ENCODE assay signal across 22 mouse cellular contexts in genomic region chr1:190201696-190202095, GRCm38 (mm10). TPM values are rescaled to one million over a fixed set of nuclear protein-coding genes. Genes with fewer than 3 reads are reported as not detected.
DNase-seq lines count a peak whose midpoint lies in the region; ATAC-seq lines count a peak whose summit lies in the region.
"Had no signal": no experiment of that assay in that cellular context is flagged by ENCODE, and none has a peak within 500 bp of the region (broad histone marks: within the 10 kb centered on the region; RNA-seq: fewer than 3 reads in every experiment).

No protein-coding gene starts in this region.

- no peaks in the 10 kb centered on the region for H3K36me3 ChIP-seq in heart, embryonic 15.5 days
- no peaks in the 10 kb centered on the region for H3K36me3 ChIP-seq in limb, embryonic 10.5 days
- H3K36me3 ChIP-seq: embryonic facial prominence, embryonic 13.5 days; forebrain, embryonic 12.5 days; G1E; hindbrain, embryonic 15.5 days had no signal

- no peaks in the 10 kb centered on the region for H3K27me3 ChIP-seq in heart, embryonic 15.5 days
- no peaks in the 10 kb centered on the region for H3K27me3 ChIP-seq in limb, embryonic 10.5 days (ENCODE audit: low read depth, poor library complexity, severe bottlenecking)
- H3K27me3 ChIP-seq: embryonic facial prominence, embryonic 13.5 days; hindbrain, embryonic 15.5 days had no signal

- H3K4me1 ChIP-seq in heart, embryonic 15.5 days (replicated peaks): peaks cover 13% of the 10 kb centered on the region
- H3K4me1 ChIP-seq in limb, embryonic 10.5 days: no peaks in the 10 kb centered on the region
- H3K4me1 ChIP-seq: embryonic facial prominence, embryonic 13.5 days; forebrain, embryonic 12.5 days; hindbrain, embryonic 15.5 days had no signal

- DNase-seq in embryo, embryonic 10 days (ENCODE audit: low spot score): peak; percentile 2
- DNase-seq in embryo, embryonic 10.5 days (ENCODE audit: low spot score): no peak
- DNase-seq in heart, adult 9 months (ENCODE audit: low spot score in 2 of 2): peak; percentile 20 to 38
- DNase-seq in heart, postnatal 25 days (ENCODE audit: low spot score): no peak
- DNase-seq in heart, postnatal 36 days: peak; percentile 4 to 6
- no peak for DNase-seq in limb, embryonic 10.5 days (ENCODE audit: low spot score)
- DNase-seq: adrenal gland, postnatal 10 days; B cell, adult 2 months; cerebellum, adult 11 months; cerebellum, adult 8-10 months; cerebellum, postnatal 14 days; gastrocnemius, postnatal 14 days; kidney, adult 2 months had no signal

- H3K9me3 ChIP-seq in heart, embryonic 15.5 days (replicated peaks): no peaks in the 10 kb centered on the region
- no peaks in the 10 kb centered on the region; the same call in 1 of the 2 replicates for H3K9me3 ChIP-seq in limb, embryonic 10.5 days (replicated peaks)
- H3K9me3 ChIP-seq: embryonic facial prominence, embryonic 13.5 days; forebrain, embryonic 12.5 days; hindbrain, embryonic 15.5 days had no signal

- WGBS in heart, embryonic 15.5 days: 33% methylated on average over 6 of the region's 6 CpGs
- WGBS in limb, embryonic 10.5 days: 88% methylated on average over 6 of the region's 6 CpGs

- no peak overlapping the region for H3K4me3 ChIP-seq in heart, embryonic 15.5 days
- no peak overlapping the region for H3K4me3 ChIP-seq in limb, embryonic 10.5 days
- H3K4me3 ChIP-seq: embryonic facial prominence, embryonic 13.5 days; forebrain, embryonic 12.5 days; hindbrain, embryonic 15.5 days had no signal

- H3K27ac ChIP-seq in heart, embryonic 15.5 days: peak overlapping the region; percentile 21; the same call in 1 of the 2 replicates
- H3K27ac ChIP-seq in limb, embryonic 10.5 days: no peak overlapping the region
- H3K27ac ChIP-seq: embryonic facial prominence, embryonic 13.5 days; forebrain, embryonic 12.5 days; hindbrain, embryonic 15.5 days had no signal

- no peak overlapping the region for H3K4me2 ChIP-seq in heart, embryonic 15.5 days
- H3K4me2 ChIP-seq: embryonic facial prominence, embryonic 13.5 days; forebrain, embryonic 12.5 days; hindbrain, embryonic 15.5 days had no signal

- H3K9ac ChIP-seq in heart, embryonic 15.5 days: no peak overlapping the region
- H3K9ac ChIP-seq: embryonic facial prominence, embryonic 13.5 days; forebrain, embryonic 12.5 days; hindbrain, embryonic 15.5 days had no signal

- ATAC-seq in heart, embryonic 15.5 days (replicated peaks; ENCODE audit: insufficient number of reproducible peaks, insufficient read depth, low FRiP score, low read depth): peak; percentile 47; the same call in 1 of the 2 replicates
- ATAC-seq: CD4-positive, CD25-positive, alpha-beta regulatory T cell, adult 4 months; forebrain, embryonic 16.5 days; intestine, embryonic 16.5 days had no signal

- intact Hi-C loops in heart, postnatal 25 days (cut with DNase I): no loop called here
- intact Hi-C loops in heart, postnatal 36 days (cut with DNase I): no loop called here

RNA-seq across cellular contexts. Expression of gene Prox1, which starts 31.2 kb away (rescaled TPM):
- 10 to 100 TPM; 48.8 to 48.9 TPM for total RNA-seq in heart, postnatal 25 days (2021)
- 14.9 and 18.3 TPM in 2 replicates for polyA plus RNA-seq in heart, embryonic 15.5 days (2015; fragmentation: Nextera tagmentation; extraction: Ambion mirVana)
- total RNA-seq in heart, postnatal 36 days (2021): 10 to 100 TPM; 38.8 to 57.1 TPM
- 0.28 and 0.46 TPM in 2 replicates for polyA plus RNA-seq in limb, embryonic 10.5 days (2016; fragmentation: Nextera tagmentation; extraction: Ambion mirVana)
- total RNA-seq: common myeloid progenitor, adult 5-6 weeks had no signal
- polyA plus RNA-seq: G1E had no signal

Comparison
In these comparisons a context has a peak if more than half of its experiments do, and no peak if none do; other contexts are left out.
1. DNase-seq: peak in embryo, embryonic 10 days (single experiment), heart, adult 9 months (2 of 2) and heart, postnatal 36 days (2 of 2); none in embryo, embryonic 10.5 days (single experiment), heart, postnatal 25 days (single experiment) and limb, embryonic 10.5 days (single experiment).